Mouse (Mus musculus) testis, adult 2 months (tissue): ENCODE measurements at regions not wholly inside any gene's neighbourhood (a gene's known extent, or its start where the extent isn't known, plus 50 kb on each side); places are given as distances from the start of the nearest gene placed in this dataset.

Experiments
- CTCF ChIP-seq: fragments of 200-500 bp; IDR thresholded peaks from 2 replicates; pipeline ENCODE4 v1.5.1; 2012; ENCODE audit warnings: low read depth, mild to moderate bottlenecking, inconsistent platforms, low read length, moderate library complexity; ENCODE audit not compliant: control insufficient read depth, insufficient read depth, insufficient replicate concordance
- POLR2A ChIP-seq: fragments of 200-500 bp; IDR thresholded peaks from 2 replicates; pipeline ENCODE4 v1.6.1; 2012; ENCODE audit warnings: low read depth, mild to moderate bottlenecking, inconsistent platforms, low read length, moderate library complexity; ENCODE audit not compliant: control insufficient read depth

- TF ChIP-seq CTCF (no peak), POLR2A (no peak)
Measured at GRCm38 (mm10) chr11:112028031-112028430, 754.0 kb upstream of the Sox9 start.
